ENCODE assay signal across 21 mouse cellular contexts in genomic region chrX:38450476-38450875, GRCm38 (mm10). TPM values are rescaled to one million over a fixed set of nuclear protein-coding genes. Genes with fewer than 3 reads are reported as not detected.
A peak's percentile ranks its signal among the peaks of the same experiment; 100 is the strongest.
DNase-seq lines count a peak whose midpoint lies in the region; ATAC-seq and TF ChIP-seq lines count a peak whose summit lies in the region.
"Had no signal": no experiment of that assay in that cellular context is flagged by ENCODE, and none has a peak within 500 bp of the region (broad histone marks: within the 10 kb centered on the region; RNA-seq: fewer than 3 reads in every experiment).

No protein-coding gene starts in this region.

- peaks cover 3% of the 10 kb centered on the region; the same call in 1 of the 2 replicates for H3K4me1 ChIP-seq in kidney, adult 2 months (ENCODE audit: control insufficient read depth, insufficient read depth, low read length)
- H3K4me1 ChIP-seq: embryonic facial prominence, embryonic 10.5 days; intestine, embryonic 15.5 days; liver, embryonic 12.5 days had no signal

- 75% methylated on average over 6 of the region's 6 CpGs for WGBS in kidney, adult 2 months

- TF ChIP-seq CTCF in kidney, adult 2 months (conservative IDR thresholded peaks at IDR 0.05; ENCODE audit: insufficient read depth, insufficient read length, low read depth, low read length): no peak

- DNase-seq in adrenal gland, postnatal 10 days: peak; percentile 41
- no peak for DNase-seq in adrenal gland, adult 8-10 months
- DNase-seq in kidney, adult 2 months: peak; percentile 32
- no peak for DNase-seq in kidney, postnatal 4 days
- peak; percentile 74 for DNase-seq in adipocyte (ENCODE audit: low spot score)
- peak; percentile 46 for DNase-seq in lung, postnatal 25 days (ENCODE audit: low spot score)
- no peak for DNase-seq in ovary, postnatal 10 days (ENCODE audit: low spot score)
- DNase-seq: cerebellum, adult 8-10 months; kidney, adult 9 months; lung, embryonic 14.5 days; right cerebral cortex, postnatal 14 days; spleen, adult 18-20 months had no signal

- no peak for TF ChIP-seq POLR2A in kidney, adult 2 months (IDR thresholded peaks at IDR 0.05; ENCODE audit: low read depth, low read length)

- H3K27ac ChIP-seq in kidney, adult 2 months (ENCODE audit: insufficient read depth, low read depth, low read length): no peak overlapping the region
- H3K27ac ChIP-seq: embryonic facial prominence, embryonic 10.5 days; forebrain, embryonic 10.5 days; hindbrain, embryonic 10.5 days; intestine, embryonic 15.5 days; liver, embryonic 12.5 days; midbrain, embryonic 13.5 days had no signal

- no peaks in the 10 kb centered on the region for H3K27me3 ChIP-seq in kidney, adult 2 months (replicated peaks; ENCODE audit: control insufficient read depth, insufficient read depth, low read length)
- H3K27me3 ChIP-seq: intestine, embryonic 15.5 days; liver, embryonic 12.5 days; megakaryocyte, embryonic 14.5 days; midbrain, embryonic 13.5 days had no signal

- no peak overlapping the region for H3K4me3 ChIP-seq in kidney, adult 2 months (ENCODE audit: insufficient read depth, low read depth, low read length)
- H3K4me3 ChIP-seq: embryonic facial prominence, embryonic 10.5 days; forebrain, embryonic 10.5 days; hindbrain, embryonic 10.5 days; intestine, embryonic 15.5 days; liver, embryonic 12.5 days; megakaryocyte, embryonic 14.5 days; midbrain, embryonic 13.5 days had no signal

- H3K36me3 ChIP-seq in kidney, adult 2 months (ENCODE audit: control insufficient read depth, insufficient read depth, low read length): no peaks in the 10 kb centered on the region; the same call in 1 of the 2 replicates
- H3K36me3 ChIP-seq: intestine, embryonic 15.5 days had no signal

- no peak for ATAC-seq in megakaryocyte progenitor cell, adult 5-6 weeks (replicated peaks; ENCODE audit: poor library complexity)
- ATAC-seq: hindbrain, embryonic 16.5 days; intestine, embryonic 15.5 days; liver, embryonic 12.5 days; midbrain, embryonic 13.5 days had no signal

RNA-seq across cellular contexts. Expression of gene Lamp2, which starts 5.8 kb away (rescaled TPM):
- 100 to 1,000 TPM; 166 to 197 TPM for total RNA-seq in adrenal gland, postnatal 10 days (2021)
- total RNA-seq in adrenal gland, adult 8-10 months (2022): 100 to 1,000 TPM; 211 to 271 (median 249) TPM
- 312 and 353 TPM in 2 replicates for polyA plus RNA-seq in kidney, adult 2 months (2012; rRNA removed)
- total RNA-seq in megakaryocyte progenitor cell, adult 5-6 weeks (2015): 262 and 283 TPM in 2 replicates
- total RNA-seq in megakaryocyte progenitor cell, adult 5-6 weeks (2017): 159 and 183 TPM in 2 replicates

Comparison
In these comparisons a context has a peak if more than half of its experiments do, and no peak if none do; other contexts are left out.
1. DNase-seq: peak in adrenal gland, postnatal 10 days (single experiment), kidney, adult 2 months (single experiment), adipocyte (single experiment) and lung, postnatal 25 days (single experiment); none in adrenal gland, adult 8-10 months (single experiment), kidney, postnatal 4 days (0 of 2) and ovary, postnatal 10 days (single experiment).